Comparison of ENCODE assay signal across 1 mouse cellular context in genomic region chr4:24892293-24892692, GRCm38 (mm10). TPM values are rescaled to one million over a fixed set of nuclear protein-coding genes. Genes with fewer than 3 reads are reported as not detected.
"Had no signal": no experiment of that assay in that cellular context is flagged by ENCODE, and none has a peak within 500 bp of the region (broad histone marks: within the 10 kb centered on the region; RNA-seq: fewer than 3 reads in every experiment).

No protein-coding gene starts in this region.

RNA-seq across cellular contexts. Expression of gene Klhl32, which starts 41.4 kb away (rescaled TPM):
- total RNA-seq: hematopoietic stem cell, adult 5-6 weeks had no signal
